Mouse (Mus musculus) lung, embryonic 14.5 days (tissue): ENCODE results near the gene Dscam. TPM values are rescaled to one million over a fixed set of nuclear protein-coding genes. Genes with fewer than 3 reads are reported as not detected.

Experiments used
- ATAC-seq: fragments of 200-750 bp; cut with Nextera tagmentation; 2 replicates; pipeline ENCODE4 v1.8.0; 2017; ENCODE audit warnings: mild to moderate bottlenecking, moderate TSS enrichment, moderate library complexity; ENCODE audit not compliant: insufficient read depth
- DNase-seq: peaks from one replicate; pipeline ENCODE4 v3.0.0-alpha.2; 2015
- H3K27ac ChIP-seq: fragments of 300-500 bp; sonication (generic); 2 replicates; pipeline ENCODE4 v1.5.1; 2014; ENCODE audit warnings: low read depth, mild to moderate bottlenecking, moderate library complexity
- H3K27me3 ChIP-seq: fragments of 300-500 bp; sonication (generic); 2 replicates; pipeline ENCODE4 v1.6.1; 2014; ENCODE audit warnings: low read length, control low read depth; ENCODE audit not compliant: insufficient read depth
- H3K36me3 ChIP-seq: fragments of 300-500 bp; sonication (generic); 2 replicates; pipeline ENCODE4 v1.6.1; 2014; ENCODE audit warnings: control low read depth; ENCODE audit not compliant: insufficient read depth
- H3K4me1 ChIP-seq: fragments of 300-500 bp; sonication (generic); 2 replicates; pipeline ENCODE4 v1.6.1; 2014; ENCODE audit warnings: antibody characterized with exemption, control low read depth; ENCODE audit not compliant: insufficient read depth
- H3K4me2 ChIP-seq: fragments of 300-500 bp; sonication (generic); 2 replicates; pipeline ENCODE4 v1.6.1; 2014; ENCODE audit warnings: mild to moderate bottlenecking
- H3K4me3 ChIP-seq: fragments of 300-500 bp; sonication (generic); 2 replicates; pipeline ENCODE4 v1.5.1; 2014; ENCODE audit warnings: low read depth, low read length
- H3K9ac ChIP-seq: fragments of 300-500 bp; sonication (generic); 2 replicates; pipeline ENCODE4 v1.6.1; 2014
- H3K9me3 ChIP-seq: fragments of 300-500 bp; sonication (generic); 2 replicates; pipeline ENCODE4 v1.6.1; 2016; ENCODE audit warnings: low read depth, low read length, control low read depth
- CTCF ChIP-seq: IDR thresholded peaks from 2 replicates; pipeline ENCODE4 v1.5.1; 2016; ENCODE audit warnings: antibody characterized with exemption, low read depth
- WGBS: fragments of 180-500 bp; shearing (Covaris S2); extraction: QIAGEN DNeasy Blood & Tissue Kit; methylation state at CpG from one replicate; pipeline ENCODE4 v1.1.7; 2014; 5-methylcytosine and 5-hydroxymethylcytosine counted together
- polyA plus RNA-seq: library from polyadenylated mRNA; unstranded; fragments of >200 nt; fragmentation: Nextera tagmentation; extraction: Ambion mirVana; gene quantifications from 2 replicates; pipeline ENCODE4 v1.2.1, GENCODE M21; 2014

The Dscam gene
- polyA plus RNA-seq, 1 experiment from 2014 or later: not detected

- ATAC-seq: no peak
- no peak for TF ChIP-seq CTCF
- Histone ChIP-seq H3K27ac (no peak overlapping the region), H3K9ac (no peak overlapping the region), H3K9me3 (no peaks in the 10 kb centered on the region), H3K4me1 (no peaks in the 10 kb centered on the region), H3K36me3 (no peaks in the 10 kb centered on the region), H3K27me3 (no peaks in the 10 kb centered on the region), H3K4me3 (no peak overlapping the region), H3K4me2 (no peak overlapping the region)
- DNase-seq: no peak
- 59% methylated on average over 5 of the region's 5 CpGs for WGBS
Observed at GRCm38 (mm10) chr16:97018304-97018703, 152.2 kb downstream of the Dscam start.

DNA sequence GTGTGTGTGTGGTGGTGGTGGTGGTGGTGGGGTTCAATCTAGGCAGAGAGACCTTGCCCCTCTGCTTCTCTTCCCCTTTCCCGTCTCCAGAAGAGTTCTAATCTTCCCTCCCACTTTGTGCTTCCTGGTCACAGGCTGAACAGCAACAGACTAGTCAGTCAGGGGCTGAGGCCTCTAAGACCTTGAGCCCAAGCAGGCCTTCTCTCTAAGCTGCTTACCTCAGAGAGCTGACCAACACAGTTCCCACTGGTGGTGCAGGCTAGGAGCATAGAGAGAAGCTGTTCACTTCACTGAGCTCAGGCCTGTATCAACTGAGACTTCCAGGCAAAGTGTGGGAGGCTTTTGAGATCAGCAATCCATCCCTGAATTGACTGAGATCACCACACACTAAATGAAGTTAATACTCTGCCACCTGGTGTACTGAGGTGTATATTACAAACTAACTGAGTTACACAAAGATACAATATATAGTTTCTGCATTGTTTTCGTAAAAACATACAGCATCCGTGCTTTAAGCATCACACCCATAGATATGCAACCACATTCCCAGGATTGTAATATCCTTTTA is 153.3 kb downstream of the Dscam start:
- ATAC-seq (no peak), DNase-seq (peak; percentile 21)
- TF ChIP-seq CTCF: no peak
- H3K9ac ChIP-seq: no peak overlapping the region
- no peaks in the 10 kb centered on the region for H3K9me3 ChIP-seq
- H3K4me1 ChIP-seq: no peaks in the 10 kb centered on the region
- no peak overlapping the region for H3K27ac ChIP-seq
- H3K36me3 ChIP-seq: no peaks in the 10 kb centered on the region
- no peak overlapping the region for H3K4me3 ChIP-seq
- H3K27me3 ChIP-seq: no peaks in the 10 kb centered on the region
- H3K4me2 ChIP-seq: no peak overlapping the region
- WGBS: 73% methylated on average over 3 of the region's 3 CpGs

- DNase-seq: no peak
- H3K4me2 ChIP-seq: no peak overlapping the region
- no peaks in the 10 kb centered on the region for H3K9me3 ChIP-seq
- no peak overlapping the region for H3K4me3 ChIP-seq
- H3K9ac ChIP-seq: no peak overlapping the region
- no peaks in the 10 kb centered on the region for H3K27me3 ChIP-seq
- no peak for ATAC-seq
- no peak for TF ChIP-seq CTCF
- H3K36me3 ChIP-seq: no peaks in the 10 kb centered on the region
- H3K4me1 ChIP-seq: no peaks in the 10 kb centered on the region
- WGBS: 89% methylated on average over 2 of the region's 2 CpGs
- no peak overlapping the region for H3K27ac ChIP-seq
Observed at GRCm38 (mm10) chr16:97016244-97016850, 154.2 kb downstream of the Dscam start.

GRCm38 (mm10) chr16:97014343-97014742 is 156.2 kb downstream of the Dscam start:
- no peak overlapping the region for H3K27ac ChIP-seq
- H3K36me3 ChIP-seq: no peaks in the 10 kb centered on the region
- DNase-seq (no peak), ATAC-seq (no peak)
- H3K4me1 ChIP-seq: no peaks in the 10 kb centered on the region
- no peak overlapping the region for H3K9ac ChIP-seq
- peak; percentile 15; the same call in 1 of the 2 replicates for TF ChIP-seq CTCF
- H3K9me3 ChIP-seq: no peaks in the 10 kb centered on the region
- H3K27me3 ChIP-seq: no peaks in the 10 kb centered on the region
- no peak overlapping the region for H3K4me3 ChIP-seq
- 73% methylated on average over 3 of the region's 3 CpGs for WGBS
- H3K4me2 ChIP-seq: no peak overlapping the region

DNA sequence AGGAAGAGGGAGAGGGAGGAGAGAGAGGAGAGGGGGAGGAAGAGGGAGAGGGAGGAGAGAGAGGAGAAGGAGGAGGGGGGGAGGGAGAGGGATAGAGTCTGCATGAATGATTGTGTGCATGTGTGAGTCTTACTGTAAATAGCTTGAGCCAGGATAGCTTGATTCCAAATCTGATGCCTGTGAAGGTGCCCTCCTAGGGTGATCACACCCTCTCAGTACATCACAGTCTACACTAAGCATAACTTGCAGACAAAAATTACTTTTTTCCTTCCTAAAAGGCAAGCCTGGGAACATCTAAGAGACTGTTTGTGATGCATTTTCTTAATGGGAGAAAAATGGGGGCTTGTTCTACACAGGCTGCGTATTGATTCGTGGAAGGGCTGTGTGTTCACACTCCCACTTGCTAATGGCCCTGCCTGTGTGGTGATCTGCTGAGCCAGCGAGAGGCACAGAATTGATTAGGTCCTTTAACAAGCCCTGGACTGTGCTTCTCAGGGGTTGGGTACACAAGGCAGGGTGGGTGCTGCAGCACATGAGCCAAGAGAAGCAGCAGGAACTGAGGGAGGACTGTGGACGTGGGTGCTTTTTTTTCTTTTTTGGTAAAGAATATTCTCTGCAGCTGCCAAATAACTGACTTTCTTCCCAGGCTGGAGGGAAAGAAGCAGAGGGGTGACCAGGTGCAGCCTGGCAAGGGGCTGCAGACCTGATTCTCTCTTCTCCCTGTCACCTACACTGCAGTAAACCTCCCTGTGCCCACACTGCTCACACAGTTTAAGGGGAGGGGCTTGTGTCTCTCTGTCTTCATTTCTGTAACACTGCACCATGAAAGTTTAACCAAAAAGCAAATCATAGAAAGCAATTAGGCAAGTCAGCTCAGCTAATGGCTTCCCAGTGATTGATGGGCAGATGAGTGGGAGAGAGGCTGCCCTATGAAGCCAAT is 161.2 kb downstream of the Dscam start:
- Histone ChIP-seq H3K36me3 (no peaks in the 10 kb centered on the region), H3K4me1 (no peaks in the 10 kb centered on the region), H3K9ac (no peak overlapping the region), H3K9me3 (no peaks in the 10 kb centered on the region), H3K4me3 (no peak overlapping the region), H3K4me2 (no peak overlapping the region), H3K27me3 (no peaks in the 10 kb centered on the region), H3K27ac (no peak overlapping the region)
- DNase-seq: no peak
- ATAC-seq: no peak
- 43% methylated on average over 4 of the region's 4 CpGs for WGBS
- TF ChIP-seq CTCF: no peak

- WGBS: 81% methylated on average over 11 of the region's 11 CpGs
- DNase-seq: no peak
- no peaks in the 10 kb centered on the region for H3K27me3 ChIP-seq
Observed at GRCm38 (mm10) chr16:97007892-97008527, 162.5 kb downstream of the Dscam start.

GRCm38 (mm10) chr16:97006854-97007182 is 163.7 kb downstream of the Dscam start:
- TF ChIP-seq CTCF: no peak
- no peaks in the 10 kb centered on the region for H3K36me3 ChIP-seq
- H3K9ac ChIP-seq: no peak overlapping the region
- no peaks in the 10 kb centered on the region for H3K4me1 ChIP-seq
- no peak overlapping the region for H3K27ac ChIP-seq
- no peak overlapping the region for H3K4me3 ChIP-seq
- no peak overlapping the region for H3K4me2 ChIP-seq
- no peaks in the 10 kb centered on the region for H3K27me3 ChIP-seq
- no peaks in the 10 kb centered on the region for H3K9me3 ChIP-seq
- DNase-seq: no peak
- ATAC-seq: no peak

More at GRCm38 (mm10) chr16:97007892-97008527, 162.5 kb downstream of the Dscam start:
- H3K9ac ChIP-seq: no peak overlapping the region
- H3K4me2 ChIP-seq: no peak overlapping the region
- no peak overlapping the region for H3K4me3 ChIP-seq
- ATAC-seq: no peak
- H3K27ac ChIP-seq: no peak overlapping the region
- TF ChIP-seq CTCF: no peak
- H3K4me1 ChIP-seq: no peaks in the 10 kb centered on the region
- no peaks in the 10 kb centered on the region for H3K36me3 ChIP-seq
- H3K9me3 ChIP-seq: no peaks in the 10 kb centered on the region
